Mouse (Mus musculus): Measurements from ENCODE around the gene Cks1b. TPM values are rescaled to one million over a fixed set of nuclear protein-coding genes. Genes with fewer than 3 reads are reported as not detected.

The Cks1b gene
- total RNA-seq (2014; rRNA removed) (24.5 and 27.3 TPM in 2 replicates), polyA plus RNA-seq (2015; fragmentation: Nextera tagmentation; extraction: Ambion mirVana) (93.9 and 109 TPM in 2 replicates)

GRCm38 (mm10) chr3:89418170-89418860 lies at the start of gene Cks1b, which contains the start of gene Shc1:
TSS of gene Cks1b (minus strand) at chr3:89418383.
TSS of gene Shc1 (plus strand) at chr3:89418443.
- peak within 1 kb of the TSS; percentile 83 for H3K4me2 ChIP-seq (ENCODE audit: low read depth)

GRCm38 (mm10) chr3:89458965-89459807 lies 41.0 kb upstream of the Cks1b start:
- peak; percentile 93 for ATAC-seq
- peak; percentile 93 for DNase-seq
- TF ChIP-seq CTCF (IDR thresholded peaks at IDR 0.05; ENCODE audit: low read depth): no peak

More at GRCm38 (mm10) chr3:89418170-89418860, at the start of gene Cks1b, which contains the start of gene Shc1:
- no peak for TF ChIP-seq CTCF (IDR thresholded peaks at IDR 0.05; ENCODE audit: low read depth)
- H3K4me1 ChIP-seq (ENCODE audit: insufficient read depth): peaks cover 16% of the 10 kb centered on the region
- H3K27me3 ChIP-seq (ENCODE audit: insufficient read depth, low read length): no peaks in the 10 kb centered on the region
- peak; percentile 98 for DNase-seq
- peak within 1 kb of the TSS; percentile 67 for H3K4me3 ChIP-seq (ENCODE audit: low read depth, low read length)
- peak within 1 kb of the TSS; percentile 46 for H3K9ac ChIP-seq
- H3K27ac ChIP-seq (ENCODE audit: low read depth, low read length): peak within 1 kb of the TSS; percentile 80
- H3K9me3 ChIP-seq (ENCODE audit: low read length): no peaks in the 10 kb centered on the region
- 1% methylated on average over 36 of the region's 39 CpGs for WGBS
- peaks cover 4% of the 10 kb centered on the region; the same call in 1 of the 2 replicates for H3K36me3 ChIP-seq (ENCODE audit: insufficient read depth)
- peak; percentile 94 for ATAC-seq

GRCm38 (mm10) chr3:89458372-89458964 lies 40.3 kb upstream of the Cks1b start:
- 40% methylated on average over 13 of the region's 13 CpGs for WGBS
- H3K27ac ChIP-seq (ENCODE audit: low read depth, low read length): no peak overlapping the region
- H3K9me3 ChIP-seq (ENCODE audit: low read length): no peaks in the 10 kb centered on the region
- DNase-seq (no peak), ATAC-seq (peak; percentile 67)
- H3K27me3 ChIP-seq (ENCODE audit: insufficient read depth, low read length): no peaks in the 10 kb centered on the region
- no peak overlapping the region for H3K9ac ChIP-seq
- H3K36me3 ChIP-seq (ENCODE audit: insufficient read depth): no peaks in the 10 kb centered on the region
- peak overlapping the region; percentile 68 for H3K4me3 ChIP-seq (ENCODE audit: low read depth, low read length)
- H3K4me1 ChIP-seq (ENCODE audit: insufficient read depth): no peaks in the 10 kb centered on the region
- no peak for TF ChIP-seq CTCF (IDR thresholded peaks at IDR 0.05; ENCODE audit: low read depth)
- peak overlapping the region; percentile 73 for H3K4me2 ChIP-seq (ENCODE audit: low read depth)

More at GRCm38 (mm10) chr3:89458965-89459807, 41.0 kb upstream of the Cks1b start:
- H3K27me3 ChIP-seq (ENCODE audit: insufficient read depth, low read length): no peaks in the 10 kb centered on the region
- peak overlapping the region; percentile 73 for H3K4me2 ChIP-seq (ENCODE audit: low read depth)
- WGBS: under 1% methylated on average over 35 of the region's 36 CpGs
- peak overlapping the region; percentile 68 for H3K4me3 ChIP-seq (ENCODE audit: low read depth, low read length)
- H3K9me3 ChIP-seq (ENCODE audit: low read length): no peaks in the 10 kb centered on the region
- H3K4me1 ChIP-seq (ENCODE audit: insufficient read depth): no peaks in the 10 kb centered on the region
- H3K27ac ChIP-seq (ENCODE audit: low read depth, low read length): peak overlapping the region; percentile 88
- H3K9ac ChIP-seq: peak overlapping the region; percentile 79
- no peaks in the 10 kb centered on the region for H3K36me3 ChIP-seq (ENCODE audit: insufficient read depth)

GRCm38 (mm10) chr3:89456726-89457665 lies 38.8 kb upstream of the Cks1b start:
- Histone ChIP-seq H3K4me2 (ENCODE audit: low read depth) (no peak overlapping the region), H3K4me1 (ENCODE audit: insufficient read depth) (no peaks in the 10 kb centered on the region), H3K27ac (ENCODE audit: low read depth, low read length) (no peak overlapping the region), H3K4me3 (ENCODE audit: low read depth, low read length) (no peak overlapping the region), H3K27me3 (ENCODE audit: insufficient read depth, low read length) (no peaks in the 10 kb centered on the region), H3K9me3 (ENCODE audit: low read length) (no peaks in the 10 kb centered on the region), H3K36me3 (ENCODE audit: insufficient read depth) (no peaks in the 10 kb centered on the region), H3K9ac (no peak overlapping the region)
- 31% methylated on average over 10 of the region's 10 CpGs for WGBS
- TF ChIP-seq CTCF (IDR thresholded peaks at IDR 0.05; ENCODE audit: low read depth): peak; percentile 63
- peak; percentile 50 for DNase-seq
- ATAC-seq: no peak

GRCm38 (mm10) chr3:89455786-89456285 lies 37.7 kb upstream of the Cks1b start:
- TF ChIP-seq CTCF (IDR thresholded peaks at IDR 0.05; ENCODE audit: low read depth): no peak
- H3K4me3 ChIP-seq (ENCODE audit: low read depth, low read length): no peak overlapping the region
- no peak for DNase-seq
- 40% methylated on average over 1 of the region's 1 CpGs for WGBS
- H3K4me2 ChIP-seq (ENCODE audit: low read depth): no peak overlapping the region
- H3K27me3 ChIP-seq (ENCODE audit: insufficient read depth, low read length): no peaks in the 10 kb centered on the region
- peak overlapping the region; percentile 14; the same call in 1 of the 2 replicates for H3K9ac ChIP-seq
- H3K9me3 ChIP-seq (ENCODE audit: low read length): no peaks in the 10 kb centered on the region
- ATAC-seq: no peak
- no peaks in the 10 kb centered on the region for H3K36me3 ChIP-seq (ENCODE audit: insufficient read depth)
- no peaks in the 10 kb centered on the region for H3K4me1 ChIP-seq (ENCODE audit: insufficient read depth)
- H3K27ac ChIP-seq (ENCODE audit: low read depth, low read length): no peak overlapping the region
